Mouse (Mus musculus) liver, adult 2 months (tissue): ENCODE measurements at regions not wholly inside any gene's neighbourhood (a gene's known extent, or its start where the extent isn't known, plus 50 kb on each side); places are given as distances from the start of the nearest gene placed in this dataset.

Experiments used
- DNase-seq: peaks from one replicate; pipeline ENCODE4 v3.0.0-alpha.2; 2011; ENCODE audit warnings: low read depth, low spot score; ENCODE audit errors: extremely low read depth
- H3K27ac ChIP-seq: fragments of 200-500 bp; replicated peaks from 2 replicates; pipeline ENCODE4 v1.5.1; 2012; ENCODE audit warnings: low read depth, mild to moderate bottlenecking, control low read depth, inconsistent platforms, low read length; ENCODE audit not compliant: insufficient read depth
- H3K27me3 ChIP-seq: fragments of 200-500 bp; 2 replicates; pipeline ENCODE4 v1.6.1; 2012; ENCODE audit warnings: mild to moderate bottlenecking, moderate library complexity, low read length, inconsistent platforms; ENCODE audit not compliant: control insufficient read depth, insufficient read depth
- H3K36me3 ChIP-seq: fragments of 200-500 bp; 2 replicates; pipeline ENCODE4 v1.6.1; 2012; ENCODE audit warnings: low read length, inconsistent platforms; ENCODE audit not compliant: control insufficient read depth, insufficient read depth
- H3K4me1 ChIP-seq: fragments of 200-500 bp; 2 replicates; pipeline ENCODE4 v1.6.1; 2011; ENCODE audit warnings: low read length; ENCODE audit not compliant: control insufficient read depth, insufficient read depth
- H3K4me3 ChIP-seq: fragments of 200-500 bp; 2 replicates; pipeline ENCODE4 v1.5.1; 2011; ENCODE audit warnings: low read depth, mild to moderate bottlenecking, control low read depth, low read length, moderate library complexity; ENCODE audit not compliant: insufficient read depth
- H3K79me2 ChIP-seq: fragments of 200-500 bp; 2 replicates; pipeline ENCODE4 v1.6.1; 2012; ENCODE audit warnings: inconsistent platforms, mild to moderate bottlenecking, low read length, moderate library complexity; ENCODE audit not compliant: control insufficient read depth, insufficient read depth
- H3K9ac ChIP-seq: fragments of 200-500 bp; 2 replicates; pipeline ENCODE4 v1.6.1; 2012; ENCODE audit warnings: low read depth, mild to moderate bottlenecking, control low read depth, inconsistent platforms, low read length
- CTCF ChIP-seq: fragments of 200-500 bp; IDR thresholded peaks from 2 replicates; pipeline ENCODE4 v1.5.1; 2011; ENCODE audit warnings: low read depth, low read length, control low read depth
- POLR2A ChIP-seq: fragments of 200-500 bp; IDR thresholded peaks from 2 replicates; pipeline ENCODE4 v1.6.1; 2011; ENCODE audit warnings: low read length, control low read depth; ENCODE audit not compliant: insufficient read depth; ENCODE audit errors: extremely low read depth
- WGBS: fragments of 180-500 bp; shearing (Covaris S2); methylation state at CpG from one replicate; pipeline ENCODE4 v1.1.7; 2018; 5-methylcytosine and 5-hydroxymethylcytosine counted together

GRCm38 (mm10) chr13:71157656-71158299, 316.2 kb upstream of the Adamts16 start:
- H3K36me3 ChIP-seq: no peaks in the 10 kb centered on the region
- WGBS: 70% methylated on average over 14 of the region's 14 CpGs
- no peaks in the 10 kb centered on the region for H3K79me2 ChIP-seq

GRCm38 (mm10) chr13:71150092-71150491, 308.5 kb upstream of the Adamts16 start:
- no peaks in the 10 kb centered on the region for H3K4me1 ChIP-seq
- no peak overlapping the region for H3K9ac ChIP-seq
- no peak for DNase-seq
- H3K36me3 ChIP-seq: no peaks in the 10 kb centered on the region
- WGBS: 26% methylated on average over 1 of the region's 1 CpGs
- H3K79me2 ChIP-seq: no peaks in the 10 kb centered on the region
- H3K4me3 ChIP-seq: no peak overlapping the region
- no peaks in the 10 kb centered on the region for H3K27me3 ChIP-seq
- H3K27ac ChIP-seq: no peak overlapping the region
- TF ChIP-seq POLR2A (no peak), CTCF (no peak)

More at GRCm38 (mm10) chr13:71157656-71158299, 316.2 kb upstream of the Adamts16 start:
- no peak overlapping the region for H3K9ac ChIP-seq
- no peak overlapping the region for H3K27ac ChIP-seq
- DNase-seq: no peak
- H3K27me3 ChIP-seq: no peaks in the 10 kb centered on the region
- H3K4me3 ChIP-seq: no peak overlapping the region
- TF ChIP-seq POLR2A: no peak
- no peak for TF ChIP-seq CTCF
- no peaks in the 10 kb centered on the region for H3K4me1 ChIP-seq

GRCm38 (mm10) chr13:71149303-71149696, 307.7 kb upstream of the Adamts16 start:
- H3K4me1 ChIP-seq: no peaks in the 10 kb centered on the region
- no peaks in the 10 kb centered on the region for H3K36me3 ChIP-seq
- H3K27ac ChIP-seq: no peak overlapping the region
- no peaks in the 10 kb centered on the region for H3K27me3 ChIP-seq
- TF ChIP-seq CTCF (no peak), POLR2A (no peak)
- no peak for DNase-seq
- H3K79me2 ChIP-seq: no peaks in the 10 kb centered on the region
- no peak overlapping the region for H3K9ac ChIP-seq
- 71% methylated on average over 5 of the region's 5 CpGs for WGBS
- H3K4me3 ChIP-seq: no peak overlapping the region

- Histone ChIP-seq H3K36me3 (no peaks in the 10 kb centered on the region), H3K4me1 (no peaks in the 10 kb centered on the region), H3K79me2 (no peaks in the 10 kb centered on the region), H3K9ac (no peak overlapping the region), H3K27ac (no peak overlapping the region), H3K27me3 (no peaks in the 10 kb centered on the region), H3K4me3 (no peak overlapping the region)
- WGBS: 41% methylated on average over 8 of the region's 8 CpGs
- TF ChIP-seq CTCF (no peak), POLR2A (no peak)
- DNase-seq: no peak
These were observed 307.1 kb upstream of the Adamts16 start for GRCm38 (mm10) chr13:71148491-71149302.

- whole genome bisulfite sequencing: 73% methylated on average over 3 of the region's 3 CpGs
- Histone ChIP-seq H3K27me3 (no peaks in the 10 kb centered on the region), H3K4me1 (no peaks in the 10 kb centered on the region), H3K9ac (no peak overlapping the region), H3K4me3 (no peak overlapping the region), H3K79me2 (no peaks in the 10 kb centered on the region), H3K36me3 (no peaks in the 10 kb centered on the region), H3K27ac (no peak overlapping the region)
- TF ChIP-seq POLR2A: no peak
- DNase-seq: no peak
These were observed 305.3 kb upstream of the Adamts16 start for GRCm38 (mm10) chr13:71146859-71147443.
